Mouse (Mus musculus): Measurements from ENCODE around the gene Mmp19. TPM values are rescaled to one million over a fixed set of nuclear protein-coding genes. Genes with fewer than 3 reads are reported as not detected.

Gene Mmp19
- polyA plus RNA-seq, 1 experiment from 2014 or later = 0.42 TPM

- Histone ChIP-seq H3K27me3 (no peaks in the 10 kb centered on the region), H3K4me3 (peak overlapping the region; percentile 85), H3K9me3 (no peaks in the 10 kb centered on the region), H3K27ac (peak overlapping the region; percentile 99), H3K4me2 (replicated peaks) (peak overlapping the region; percentile 81), H3K9ac (peak overlapping the region; percentile 82), H3K36me3 (peaks cover 30% of the 10 kb centered on the region), H3K4me1 (peaks cover 38% of the 10 kb centered on the region)
- ATAC-seq (ENCODE audit: insufficient number of reproducible peaks, insufficient read depth, low FRiP score, low TSS enrichment) = no peak
- 13% methylated on average over 6 of the region's 6 CpGs for WGBS
Measured at GRCm38 (mm10) chr10:128803361-128803760, 12.7 kb downstream of the Mmp19 start.

GRCm38 (mm10) chr10:128803771-128804270 is 13.1 kb downstream of the Mmp19 start, which contains the start of gene Dnajc14:
TSS of gene Dnajc14 (plus strand) at chr10:128804062.
- H3K4me1 ChIP-seq = peaks cover 43% of the 10 kb centered on the region
- H3K36me3 ChIP-seq = peaks cover 35% of the 10 kb centered on the region
- H3K4me3 ChIP-seq = peak within 1 kb of the TSS; percentile 85
- under 1% methylated on average over 14 of the region's 14 CpGs for WGBS
- H3K27ac ChIP-seq = peak within 1 kb of the TSS; percentile 99
- no peaks in the 10 kb centered on the region for H3K27me3 ChIP-seq
- ATAC-seq (ENCODE audit: insufficient number of reproducible peaks, insufficient read depth, low FRiP score, low TSS enrichment) = no peak
- no peaks in the 10 kb centered on the region for H3K9me3 ChIP-seq
- peak within 1 kb of the TSS; percentile 81 for H3K4me2 ChIP-seq (replicated peaks)
- H3K9ac ChIP-seq = peak within 1 kb of the TSS; percentile 82

GRCm38 (mm10) chr10:128804271-128805091 is 13.8 kb downstream of the Mmp19 start, which contains the start of gene Tmem198b:
TSS of gene Tmem198b (minus strand) at chr10:128804370.
- peak within 1 kb of the TSS; percentile 81 for H3K4me2 ChIP-seq (replicated peaks)
- peak within 1 kb of the TSS; percentile 82 for H3K9ac ChIP-seq
- no peaks in the 10 kb centered on the region for H3K27me3 ChIP-seq
- WGBS = under 1% methylated on average over 28 of the region's 28 CpGs
- H3K36me3 ChIP-seq = peaks cover 38% of the 10 kb centered on the region
- H3K9me3 ChIP-seq = no peaks in the 10 kb centered on the region
- peak within 1 kb of the TSS; percentile 85 for H3K4me3 ChIP-seq
- peak; percentile 62 for ATAC-seq (ENCODE audit: insufficient number of reproducible peaks, insufficient read depth, low FRiP score, low TSS enrichment)
- peak within 1 kb of the TSS; percentile 99 for H3K27ac ChIP-seq
- peaks cover 50% of the 10 kb centered on the region for H3K4me1 ChIP-seq

- Histone ChIP-seq H3K27me3 (no peaks in the 10 kb centered on the region), H3K4me2 (replicated peaks) (peak overlapping the region; percentile 81), H3K4me3 (peak overlapping the region; percentile 85), H3K36me3 (peaks cover 34% of the 10 kb centered on the region), H3K27ac (peak overlapping the region; percentile 99), H3K4me1 (peaks cover 51% of the 10 kb centered on the region), H3K9ac (peak overlapping the region; percentile 82), H3K9me3 (no peaks in the 10 kb centered on the region)
- under 1% methylated on average over 70 of the region's 70 CpGs for WGBS
- ATAC-seq (ENCODE audit: insufficient number of reproducible peaks, insufficient read depth, low FRiP score, low TSS enrichment) = peak; percentile 93
Measured at GRCm38 (mm10) chr10:128805092-128806000, 14.6 kb downstream of the Mmp19 start.

- H3K27ac ChIP-seq = peak overlapping the region; percentile 14
- H3K4me3 ChIP-seq = peak overlapping the region; percentile 85
- WGBS = 52% methylated on average over 6 of the region's 6 CpGs
- H3K9me3 ChIP-seq = no peaks in the 10 kb centered on the region
- peak overlapping the region; percentile 82 for H3K9ac ChIP-seq
- no peak for ATAC-seq (ENCODE audit: insufficient number of reproducible peaks, insufficient read depth, low FRiP score, low TSS enrichment)
- peak overlapping the region; percentile 81 for H3K4me2 ChIP-seq (replicated peaks)
- H3K4me1 ChIP-seq = peaks cover 51% of the 10 kb centered on the region
- H3K36me3 ChIP-seq = peaks cover 28% of the 10 kb centered on the region
- no peaks in the 10 kb centered on the region for H3K27me3 ChIP-seq
Measured at GRCm38 (mm10) chr10:128806086-128806485, 15.4 kb downstream of the Mmp19 start.

- WGBS = 94% methylated on average over 8 of the region's 8 CpGs
- peaks cover 50% of the 10 kb centered on the region for H3K4me1 ChIP-seq
- H3K27ac ChIP-seq = no peak overlapping the region
- peak overlapping the region; percentile 81 for H3K4me2 ChIP-seq (replicated peaks)
- peak overlapping the region; percentile 85 for H3K4me3 ChIP-seq
- peaks cover 24% of the 10 kb centered on the region for H3K36me3 ChIP-seq
- no peak for ATAC-seq (ENCODE audit: insufficient number of reproducible peaks, insufficient read depth, low FRiP score, low TSS enrichment)
- H3K27me3 ChIP-seq = no peaks in the 10 kb centered on the region
- H3K9me3 ChIP-seq = no peaks in the 10 kb centered on the region
- H3K9ac ChIP-seq = 0 out of 2 replicates have a peak overlapping the region, but pooled peaks have one; percentile 3
Measured at GRCm38 (mm10) chr10:128807018-128807417, 16.3 kb downstream of the Mmp19 start.

GRCm38 (mm10) chr10:128817033-128817432 is 26.3 kb downstream of the Mmp19 start, which contains the start of gene Sarnp:
TSS of gene Sarnp (plus strand) at chr10:128817333.
- H3K9me3 ChIP-seq = no peaks in the 10 kb centered on the region
- peaks cover 7% of the 10 kb centered on the region; the same call in 1 of the 2 replicates for H3K4me1 ChIP-seq
- no peak within 1 kb of the TSS for H3K27ac ChIP-seq
- WGBS = 91% methylated on average over 13 of the region's 13 CpGs
- H3K4me3 ChIP-seq = no peak within 1 kb of the TSS
- peaks cover 54% of the 10 kb centered on the region for H3K36me3 ChIP-seq
- H3K27me3 ChIP-seq = no peaks in the 10 kb centered on the region
- H3K4me2 ChIP-seq (replicated peaks) = no peak within 1 kb of the TSS
- ATAC-seq (ENCODE audit: insufficient number of reproducible peaks, insufficient read depth, low FRiP score, low TSS enrichment) = no peak
- no peak within 1 kb of the TSS for H3K9ac ChIP-seq

GRCm38 (mm10) chr10:128820217-128820616 is 29.5 kb downstream of the Mmp19 start:
- Histone ChIP-seq H3K27me3 (no peaks in the 10 kb centered on the region), H3K27ac (no peak overlapping the region), H3K9ac (no peak overlapping the region), H3K36me3 (peaks cover 41% of the 10 kb centered on the region), H3K4me1 (peaks cover 14% of the 10 kb centered on the region; the same call in 1 of the 2 replicates), H3K4me2 (replicated peaks) (no peak overlapping the region), H3K4me3 (no peak overlapping the region), H3K9me3 (no peaks in the 10 kb centered on the region)
- no peak for ATAC-seq (ENCODE audit: insufficient number of reproducible peaks, insufficient read depth, low FRiP score, low TSS enrichment)
- WGBS = 86% methylated on average over 4 of the region's 4 CpGs

GRCm38 (mm10) chr10:128821358-128822056 is 30.8 kb downstream of the Mmp19 start, which contains the start of gene Ormdl2:
TSS of gene Ormdl2 (minus strand) at chr10:128821645.
- Histone ChIP-seq H3K27me3 (no peaks in the 10 kb centered on the region), H3K4me3 (peak within 1 kb of the TSS; percentile 91), H3K4me2 (replicated peaks) (peak within 1 kb of the TSS; percentile 81), H3K9me3 (no peaks in the 10 kb centered on the region), H3K27ac (peak within 1 kb of the TSS; percentile 65; the same call in 1 of the 2 replicates), H3K9ac (peak within 1 kb of the TSS; percentile 83), H3K36me3 (peaks cover 28% of the 10 kb centered on the region), H3K4me1 (peaks cover 14% of the 10 kb centered on the region; the same call in 1 of the 2 replicates)
- peak; percentile 100 for ATAC-seq (ENCODE audit: insufficient number of reproducible peaks, insufficient read depth, low FRiP score, low TSS enrichment)
- WGBS = under 1% methylated on average over 46 of the region's 46 CpGs

- WGBS = 4% methylated on average over 13 of the region's 13 CpGs
- H3K27ac ChIP-seq = peak overlapping the region; percentile 65; the same call in 1 of the 2 replicates
- peaks cover 14% of the 10 kb centered on the region; the same call in 1 of the 2 replicates for H3K4me1 ChIP-seq
- peak overlapping the region; percentile 83 for H3K9ac ChIP-seq
- H3K9me3 ChIP-seq = no peaks in the 10 kb centered on the region
- no peaks in the 10 kb centered on the region for H3K27me3 ChIP-seq
- peaks cover 23% of the 10 kb centered on the region for H3K36me3 ChIP-seq
- ATAC-seq (ENCODE audit: insufficient number of reproducible peaks, insufficient read depth, low FRiP score, low TSS enrichment) = no peak
- peak overlapping the region; percentile 81 for H3K4me2 ChIP-seq (replicated peaks)
- peak overlapping the region; percentile 91 for H3K4me3 ChIP-seq
Measured at GRCm38 (mm10) chr10:128822135-128822534, 31.4 kb downstream of the Mmp19 start.

Measured in embryonic facial prominence, embryonic 12.5 days (tissue).